12 mouse cellular contexts compared by ENCODE assay signal in genomic region chr16:33944772-33945171, GRCm38 (mm10). TPM values are rescaled to one million over a fixed set of nuclear protein-coding genes. Genes with fewer than 3 reads are reported as not detected.
DNase-seq lines count a peak whose midpoint lies in the region; ATAC-seq and TF ChIP-seq lines count a peak whose summit lies in the region.
"Had no signal": no experiment of that assay in that cellular context is flagged by ENCODE, and none has a peak within 500 bp of the region (broad histone marks: within the 10 kb centered on the region; RNA-seq: fewer than 3 reads in every experiment).

No protein-coding gene starts in this region.

- DNase-seq in embryonic facial prominence, embryonic 11.5 days (ENCODE audit: low spot score): peak; percentile 67
- DNase-seq in kidney, postnatal 4 days: peak; percentile 66 to 77
- DNase-seq in ovary, postnatal 36 days (ENCODE audit: low spot score): no peak
- DNase-seq: liver, embryonic 13.5 days; right cerebral cortex, postnatal 4 days; thymus, adult 18-20 months had no signal

- no peak overlapping the region for H3K4me3 ChIP-seq in intestine, embryonic 15.5 days (replicated peaks)
- no peak overlapping the region for H3K4me3 ChIP-seq in intestine, postnatal 0 days (ENCODE audit: low read depth, low read length)
- H3K4me3 ChIP-seq in embryonic facial prominence, embryonic 11.5 days (ENCODE audit: low read depth, low read length): no peak overlapping the region
- no peak overlapping the region for H3K4me3 ChIP-seq in heart, embryonic 15.5 days
- H3K4me3 ChIP-seq: liver, embryonic 13.5 days; midbrain, embryonic 12.5 days had no signal

- no peak overlapping the region for H3K9ac ChIP-seq in intestine, embryonic 15.5 days
- H3K9ac ChIP-seq in intestine, postnatal 0 days (ENCODE audit: low read depth, low read length): no peak overlapping the region
- H3K9ac ChIP-seq in embryonic facial prominence, embryonic 11.5 days (replicated peaks; ENCODE audit: low read length): no peak overlapping the region
- no peak overlapping the region for H3K9ac ChIP-seq in heart, embryonic 15.5 days
- H3K9ac ChIP-seq: hindbrain, embryonic 14.5 days; liver, embryonic 13.5 days; midbrain, embryonic 12.5 days had no signal

- H3K27me3 ChIP-seq in intestine, embryonic 15.5 days (replicated peaks): no peaks in the 10 kb centered on the region
- H3K27me3 ChIP-seq in intestine, postnatal 0 days (replicated peaks; ENCODE audit: control insufficient read depth, insufficient read depth, low read length): no peaks in the 10 kb centered on the region
- H3K27me3 ChIP-seq in embryonic facial prominence, embryonic 11.5 days (ENCODE audit: control insufficient read depth, insufficient read depth, low read length): no peaks in the 10 kb centered on the region
- H3K27me3 ChIP-seq in heart, embryonic 15.5 days: no peaks in the 10 kb centered on the region
- H3K27me3 ChIP-seq: liver, embryonic 13.5 days; midbrain, embryonic 12.5 days had no signal

- no peaks in the 10 kb centered on the region for H3K36me3 ChIP-seq in intestine, embryonic 15.5 days
- peaks cover 15% of the 10 kb centered on the region; the same call in 1 of the 2 replicates for H3K36me3 ChIP-seq in intestine, postnatal 0 days (ENCODE audit: control insufficient read depth, insufficient read depth)
- peaks cover 3% of the 10 kb centered on the region; the same call in 1 of the 2 replicates for H3K36me3 ChIP-seq in embryonic facial prominence, embryonic 11.5 days (replicated peaks; ENCODE audit: control insufficient read depth, insufficient read depth, low read depth, low read length)
- H3K36me3 ChIP-seq in heart, embryonic 15.5 days: peaks cover 18% of the 10 kb centered on the region; the same call in 1 of the 2 replicates
- H3K36me3 ChIP-seq: midbrain, embryonic 12.5 days had no signal

- ATAC-seq in intestine, embryonic 15.5 days: no peak
- no peak for ATAC-seq in intestine, postnatal 0 days
- ATAC-seq in embryonic facial prominence, embryonic 11.5 days (replicated peaks; ENCODE audit: insufficient number of reproducible peaks, low FRiP score, low TSS enrichment, low read depth): no peak
- ATAC-seq in heart, embryonic 15.5 days (replicated peaks; ENCODE audit: insufficient number of reproducible peaks, insufficient read depth, low FRiP score, low read depth): no peak
- ATAC-seq in monocyte, adult 5-6 weeks (replicated peaks; ENCODE audit: insufficient number of reproducible peaks, low FRiP score, low TSS enrichment, poor library complexity, severe bottlenecking): no peak

- 0 out of 2 replicates have a peak overlapping the region, but pooled peaks have one; percentile 27 for H3K27ac ChIP-seq in intestine, embryonic 15.5 days
- H3K27ac ChIP-seq in intestine, postnatal 0 days (ENCODE audit: low read depth, low read length): no peak overlapping the region
- peak overlapping the region; percentile 53; the same call in 1 of the 2 replicates for H3K27ac ChIP-seq in embryonic facial prominence, embryonic 11.5 days (replicated peaks; ENCODE audit: low read depth, low read length)
- H3K27ac ChIP-seq in heart, embryonic 15.5 days: peak overlapping the region; percentile 66
- H3K27ac ChIP-seq: hindbrain, embryonic 14.5 days; liver, embryonic 13.5 days; midbrain, embryonic 12.5 days had no signal

- no peaks in the 10 kb centered on the region for H3K9me3 ChIP-seq in intestine, embryonic 15.5 days
- no peaks in the 10 kb centered on the region for H3K9me3 ChIP-seq in intestine, postnatal 0 days (ENCODE audit: control insufficient read depth)
- no peaks in the 10 kb centered on the region for H3K9me3 ChIP-seq in embryonic facial prominence, embryonic 11.5 days (replicated peaks; ENCODE audit: control insufficient read depth, low read length)
- H3K9me3 ChIP-seq in heart, embryonic 15.5 days (replicated peaks): no peaks in the 10 kb centered on the region
- H3K9me3 ChIP-seq: liver, embryonic 13.5 days; midbrain, embryonic 12.5 days had no signal

- no peak overlapping the region for H3K4me2 ChIP-seq in intestine, embryonic 15.5 days (replicated peaks)
- no peak overlapping the region for H3K4me2 ChIP-seq in intestine, postnatal 0 days (replicated peaks; ENCODE audit: low read depth)
- no peak overlapping the region for H3K4me2 ChIP-seq in embryonic facial prominence, embryonic 11.5 days (ENCODE audit: low read depth, low read length)
- H3K4me2 ChIP-seq in heart, embryonic 15.5 days: no peak overlapping the region
- H3K4me2 ChIP-seq: hindbrain, embryonic 14.5 days; liver, embryonic 13.5 days; midbrain, embryonic 12.5 days had no signal

- no peak for TF ChIP-seq CTCF in intestine, postnatal 0 days (IDR thresholded peaks at IDR 0.05; ENCODE audit: low read depth)

- peaks cover 41% of the 10 kb centered on the region for H3K4me1 ChIP-seq in intestine, embryonic 15.5 days (replicated peaks)
- H3K4me1 ChIP-seq in intestine, postnatal 0 days (replicated peaks; ENCODE audit: control insufficient read depth, insufficient read depth, low read length): no peaks in the 10 kb centered on the region; the same call in 1 of the 2 replicates
- peaks cover 11% of the 10 kb centered on the region; the same call in 1 of the 2 replicates for H3K4me1 ChIP-seq in embryonic facial prominence, embryonic 11.5 days (ENCODE audit: control insufficient read depth, insufficient read depth, low read length)
- H3K4me1 ChIP-seq in heart, embryonic 15.5 days (replicated peaks): peaks cover 64% of the 10 kb centered on the region

- whole genome bisulfite sequencing in intestine, embryonic 15.5 days: 30% methylated on average over 6 of the region's 6 CpGs
- WGBS in intestine, postnatal 0 days: 33% methylated on average over 6 of the region's 6 CpGs
- WGBS in embryonic facial prominence, embryonic 11.5 days: 16% methylated on average over 6 of the region's 6 CpGs
- WGBS in heart, embryonic 15.5 days: 14% methylated on average over 6 of the region's 6 CpGs

RNA-seq across cellular contexts. Expression of gene Umps, which starts 22.1 kb away (rescaled TPM):
- 55.9 and 56.0 TPM in 2 replicates for polyA plus RNA-seq in intestine, embryonic 15.5 days (2015; fragmentation: Nextera tagmentation; extraction: Ambion mirVana)
- 12.4 and 13.1 TPM in 2 replicates for polyA plus RNA-seq in intestine, postnatal 0 days (2015; fragmentation: Nextera tagmentation; extraction: Ambion mirVana)
- polyA plus RNA-seq in embryonic facial prominence, embryonic 11.5 days (2014; fragmentation: Nextera tagmentation; extraction: Ambion mirVana): 90.4 and 91.0 TPM in 2 replicates
- polyA plus RNA-seq in heart, embryonic 15.5 days (2015; fragmentation: Nextera tagmentation; extraction: Ambion mirVana): 23.9 and 30.7 TPM in 2 replicates
- 19.4 to 23.2 TPM (median 22.4 TPM) in 3 replicates for total RNA-seq in monocyte, adult 5-6 weeks (2017)
